Comparison of ENCODE assay signal across 15 mouse cellular contexts in the genomic region with DNA sequence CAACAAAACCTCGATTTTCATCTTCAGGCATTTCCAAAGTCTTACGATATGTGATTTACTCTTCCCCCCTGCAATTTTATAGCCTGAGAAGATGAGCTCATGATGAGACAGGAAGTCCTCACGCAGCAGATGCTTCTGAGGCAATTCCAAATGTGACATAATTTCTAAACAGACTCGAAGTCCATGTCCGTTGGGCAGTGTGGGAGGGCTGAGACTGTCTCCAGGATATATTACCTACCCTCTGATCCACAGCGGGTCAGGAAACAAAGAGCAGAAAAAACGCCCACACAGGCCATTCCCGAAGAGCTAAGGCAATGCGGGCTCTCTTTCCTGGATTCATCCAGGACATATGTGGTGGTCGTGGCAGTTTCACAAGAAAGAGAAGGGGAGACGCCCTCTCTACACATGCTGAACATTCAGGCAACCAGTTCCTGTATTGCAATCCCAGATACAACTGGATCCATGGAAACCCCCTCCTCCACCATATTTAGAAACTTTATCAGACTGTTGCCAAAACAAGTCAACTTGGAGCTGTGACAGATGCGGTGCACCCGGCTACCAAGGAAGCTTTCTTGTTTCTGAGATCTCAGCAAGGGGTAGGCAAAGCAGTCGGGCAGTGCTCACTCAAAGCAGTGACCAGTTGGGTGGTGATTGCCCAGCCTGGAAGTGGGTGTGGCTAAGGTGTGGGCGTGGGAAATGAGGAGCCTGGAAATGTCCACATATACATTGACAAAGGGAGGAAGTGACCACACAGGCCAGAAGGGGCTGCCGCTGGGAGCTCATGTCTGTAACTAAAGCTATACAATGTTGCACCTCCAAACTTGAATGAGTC. TPM values are rescaled to one million over a fixed set of nuclear protein-coding genes. Genes with fewer than 3 reads are reported as not detected.
DNase-seq lines count a peak whose midpoint lies in the region; ATAC-seq lines count a peak whose summit lies in the region.
"Had no signal": no experiment of that assay in that cellular context is flagged by ENCODE, and none has a peak within 500 bp of the region (broad histone marks: within the 10 kb centered on the region; RNA-seq: fewer than 3 reads in every experiment).

No protein-coding gene starts in this region.

- peaks cover 9 to 18% of the 10 kb centered on the region in 2 experiments for H3K4me1 ChIP-seq in heart, embryonic 14.5 days (ENCODE audit: control insufficient read depth in 2 of 2, insufficient read depth in 2 of 2, low read length in 2 of 2)
- peaks cover 9% of the 10 kb centered on the region; the same call in 1 of the 2 replicates for H3K4me1 ChIP-seq in limb, embryonic 15.5 days
- H3K4me1 ChIP-seq in limb, embryonic 10.5 days = no peaks in the 10 kb centered on the region
- H3K4me1 ChIP-seq in intestine, embryonic 16.5 days (ENCODE audit: control insufficient read depth, insufficient read depth, low read length) = peaks cover 12% of the 10 kb centered on the region
- H3K4me1 ChIP-seq in neural tube, embryonic 14.5 days (ENCODE audit: control insufficient read depth, insufficient read depth, low read length) = peaks cover 4% of the 10 kb centered on the region; the same call in 1 of the 2 replicates
- H3K4me1 ChIP-seq in forebrain, embryonic 15.5 days = no peaks in the 10 kb centered on the region
- H3K4me1 ChIP-seq: neural tube, embryonic 12.5 days had no signal

- peaks cover 25% of the 10 kb centered on the region for H3K27me3 ChIP-seq in heart, embryonic 14.5 days (ENCODE audit: control insufficient read depth, insufficient read depth, low read length)
- H3K27me3 ChIP-seq in limb, embryonic 15.5 days = no peaks in the 10 kb centered on the region
- H3K27me3 ChIP-seq in limb, embryonic 10.5 days (ENCODE audit: low read depth, poor library complexity, severe bottlenecking) = no peaks in the 10 kb centered on the region
- H3K27me3 ChIP-seq in intestine, embryonic 16.5 days (replicated peaks; ENCODE audit: control insufficient read depth, insufficient read depth, low read length) = no peaks in the 10 kb centered on the region; the same call in 1 of the 2 replicates
- H3K27me3 ChIP-seq in neural tube, embryonic 14.5 days (ENCODE audit: control insufficient read depth, insufficient read depth, low read length) = no peaks in the 10 kb centered on the region
- no peaks in the 10 kb centered on the region for H3K27me3 ChIP-seq in forebrain, embryonic 15.5 days
- H3K27me3 ChIP-seq: neural tube, embryonic 12.5 days had no signal

- 53% methylated on average over 16 of the region's 16 CpGs for WGBS in heart, embryonic 14.5 days
- WGBS in limb, embryonic 15.5 days = 63% methylated on average over 16 of the region's 16 CpGs
- 80% methylated on average over 16 of the region's 16 CpGs for WGBS in limb, embryonic 10.5 days
- 54% methylated on average over 16 of the region's 16 CpGs for WGBS in intestine, embryonic 16.5 days
- WGBS in neural tube, embryonic 14.5 days = 72% methylated on average over 16 of the region's 16 CpGs
- 89% methylated on average over 16 of the region's 16 CpGs for WGBS in forebrain, embryonic 15.5 days

- DNase-seq in heart, adult 8-10 months (ENCODE audit: low spot score) = no peak
- DNase-seq in limb, embryonic 10.5 days (ENCODE audit: low spot score) = no peak
- DNase-seq: cerebellum, postnatal 25 days; left cerebral cortex, postnatal 4 days; right cerebral cortex, postnatal 4 days had no signal

- no peak for ATAC-seq in heart, embryonic 14.5 days (ENCODE audit: insufficient number of reproducible peaks, insufficient read depth, low FRiP score, low read depth)
- peak; percentile 65 for ATAC-seq in limb, embryonic 15.5 days (ENCODE audit: insufficient number of reproducible peaks, low FRiP score, low TSS enrichment, low read depth)
- ATAC-seq in intestine, embryonic 16.5 days = peak; percentile 57
- ATAC-seq in neural tube, embryonic 14.5 days (ENCODE audit: low read depth) = no peak
- no peak for ATAC-seq in erythroblast, adult 5-6 weeks (replicated peaks; ENCODE audit: low FRiP score, poor library complexity, severe bottlenecking)
- ATAC-seq in forebrain, embryonic 15.5 days (replicated peaks) = no peak

- H3K9me3 ChIP-seq in heart, embryonic 14.5 days (ENCODE audit: control insufficient read depth, low read length) = no peaks in the 10 kb centered on the region; the same call in 1 of the 2 replicates
- no peaks in the 10 kb centered on the region for H3K9me3 ChIP-seq in limb, embryonic 15.5 days
- H3K9me3 ChIP-seq in limb, embryonic 10.5 days (replicated peaks) = no peaks in the 10 kb centered on the region
- H3K9me3 ChIP-seq in intestine, embryonic 16.5 days (ENCODE audit: control insufficient read depth, low read length) = no peaks in the 10 kb centered on the region
- no peaks in the 10 kb centered on the region for H3K9me3 ChIP-seq in neural tube, embryonic 14.5 days (ENCODE audit: control insufficient read depth, low read length)
- H3K9me3 ChIP-seq in forebrain, embryonic 15.5 days = no peaks in the 10 kb centered on the region
- H3K9me3 ChIP-seq: midbrain, embryonic 10.5 days; neural tube, embryonic 12.5 days had no signal

- H3K4me3 ChIP-seq in heart, embryonic 14.5 days (ENCODE audit: control insufficient read depth in 1 of 2, insufficient read depth in 1 of 2, low read depth in 1 of 2, low read length in 2 of 2) = no peak overlapping the region
- no peak overlapping the region for H3K4me3 ChIP-seq in limb, embryonic 15.5 days
- H3K4me3 ChIP-seq in limb, embryonic 10.5 days = no peak overlapping the region
- no peak overlapping the region for H3K4me3 ChIP-seq in intestine, embryonic 16.5 days (ENCODE audit: low read length)
- H3K4me3 ChIP-seq in neural tube, embryonic 14.5 days (ENCODE audit: low read depth, low read length) = no peak overlapping the region
- H3K4me3 ChIP-seq in forebrain, embryonic 15.5 days = no peak overlapping the region
- H3K4me3 ChIP-seq: erythroblast, embryonic 14.5 days; midbrain, embryonic 10.5 days; neural tube, embryonic 12.5 days had no signal

- H3K4me2 ChIP-seq in heart, embryonic 14.5 days (ENCODE audit: low read length) = no peak overlapping the region
- no peak overlapping the region for H3K4me2 ChIP-seq in limb, embryonic 15.5 days
- no peak overlapping the region for H3K4me2 ChIP-seq in intestine, embryonic 16.5 days (ENCODE audit: low read depth, low read length)
- H3K4me2 ChIP-seq in neural tube, embryonic 14.5 days (ENCODE audit: low read depth, low read length) = no peak overlapping the region
- H3K4me2 ChIP-seq in forebrain, embryonic 15.5 days (replicated peaks) = no peak overlapping the region
- H3K4me2 ChIP-seq: neural tube, embryonic 12.5 days had no signal

- H3K36me3 ChIP-seq in heart, embryonic 14.5 days (ENCODE audit: control insufficient read depth, insufficient read depth, low read length) = no peaks in the 10 kb centered on the region
- no peaks in the 10 kb centered on the region for H3K36me3 ChIP-seq in limb, embryonic 15.5 days
- H3K36me3 ChIP-seq in limb, embryonic 10.5 days = no peaks in the 10 kb centered on the region
- no peaks in the 10 kb centered on the region for H3K36me3 ChIP-seq in intestine, embryonic 16.5 days (ENCODE audit: control insufficient read depth, insufficient read depth, low read length)
- H3K36me3 ChIP-seq in neural tube, embryonic 14.5 days (ENCODE audit: control insufficient read depth, insufficient read depth, low read length) = no peaks in the 10 kb centered on the region
- H3K36me3 ChIP-seq in forebrain, embryonic 15.5 days = no peaks in the 10 kb centered on the region
- H3K36me3 ChIP-seq: midbrain, embryonic 10.5 days; neural tube, embryonic 12.5 days had no signal

- H3K9ac ChIP-seq in heart, embryonic 14.5 days (ENCODE audit: low read length) = no peak overlapping the region
- no peak overlapping the region for H3K9ac ChIP-seq in limb, embryonic 15.5 days
- H3K9ac ChIP-seq in intestine, embryonic 16.5 days (ENCODE audit: low read depth, low read length) = peak overlapping the region; percentile 17; the same call in 1 of the 2 replicates
- H3K9ac ChIP-seq in neural tube, embryonic 14.5 days (replicated peaks; ENCODE audit: low read depth, low read length) = no peak overlapping the region
- H3K9ac ChIP-seq in forebrain, embryonic 15.5 days (replicated peaks) = no peak overlapping the region
- H3K9ac ChIP-seq: neural tube, embryonic 12.5 days had no signal

- peak overlapping the region; percentile 41 to 64 for H3K27ac ChIP-seq in heart, embryonic 14.5 days (replicated peaks in 1 of 2; ENCODE audit: control insufficient read depth in 1 of 2, insufficient read depth in 1 of 2, low read depth in 2 of 2, low read length in 2 of 2)
- H3K27ac ChIP-seq in limb, embryonic 15.5 days = peak overlapping the region; percentile 19
- H3K27ac ChIP-seq in limb, embryonic 10.5 days = no peak overlapping the region
- peak overlapping the region; percentile 79 for H3K27ac ChIP-seq in intestine, embryonic 16.5 days (ENCODE audit: low read length)
- peak overlapping the region; percentile 22; the same call in 1 of the 2 replicates for H3K27ac ChIP-seq in neural tube, embryonic 14.5 days (ENCODE audit: low read depth, low read length)
- H3K27ac ChIP-seq in forebrain, embryonic 15.5 days (replicated peaks) = no peak overlapping the region
- H3K27ac ChIP-seq: midbrain, embryonic 10.5 days; neural tube, embryonic 12.5 days had no signal

RNA-seq across cellular contexts. Expression of gene Bdkrb2, which starts 51.1 kb away (rescaled TPM):
- 0.08 and 0.15 TPM in 2 replicates for polyA plus RNA-seq in heart, embryonic 14.5 days (2014; fragmentation: Nextera tagmentation; extraction: Ambion mirVana)
- under 1 TPM; 0.26 to 0.44 (median 0.33) TPM for total RNA-seq in heart, adult 8-10 months (2022)
- polyA plus RNA-seq in limb, embryonic 15.5 days (2015; fragmentation: Nextera tagmentation; extraction: Ambion mirVana) = 3.8 and 4.6 TPM in 2 replicates
- 0.36 and 0.93 TPM in 2 replicates for polyA plus RNA-seq in limb, embryonic 10.5 days (2016; fragmentation: Nextera tagmentation; extraction: Ambion mirVana)
- polyA plus RNA-seq in intestine, embryonic 16.5 days (2015; fragmentation: Nextera tagmentation; extraction: Ambion mirVana) = 5.3 and 5.8 TPM in 2 replicates
- polyA plus RNA-seq in neural tube, embryonic 14.5 days (2014; fragmentation: Nextera tagmentation; extraction: Ambion mirVana) = 0.43 and 1.1 TPM in 2 replicates
- not detected in 2 replicates for total RNA-seq in erythroblast, adult 5-6 weeks (2015; ENCODE audit: low replicate concordance)
- not detected in 2 replicates for total RNA-seq in erythroblast, adult 5-6 weeks (2017; ENCODE audit: low replicate concordance)
- 0.38 and 0.64 TPM in 2 replicates for polyA plus RNA-seq in forebrain, embryonic 15.5 days (2015; fragmentation: Nextera tagmentation; extraction: Ambion mirVana)
- total RNA-seq: hematopoietic stem cell, adult 5-6 weeks had no signal
- polyA plus RNA-seq: erythroblast, embryonic 14.5 days had no signal

RNA-seq across cellular contexts. Expression of gene D430019H16Rik, which starts 58.2 kb away (rescaled TPM):
- 0.30 and 0.72 TPM in 2 replicates for polyA plus RNA-seq in heart, embryonic 14.5 days (2014; fragmentation: Nextera tagmentation; extraction: Ambion mirVana)
- under 1 TPM; 0.11 to 0.41 (median 0.13) TPM for total RNA-seq in heart, adult 8-10 months (2022)
- polyA plus RNA-seq in limb, embryonic 15.5 days (2015; fragmentation: Nextera tagmentation; extraction: Ambion mirVana) = 1.4 and 2.0 TPM in 2 replicates
- polyA plus RNA-seq in limb, embryonic 10.5 days (2016; fragmentation: Nextera tagmentation; extraction: Ambion mirVana) = 1.3 and 2.0 TPM in 2 replicates
- 0.62 and 0.84 TPM in 2 replicates for polyA plus RNA-seq in intestine, embryonic 16.5 days (2015; fragmentation: Nextera tagmentation; extraction: Ambion mirVana)
- 20.2 and 30.4 TPM in 2 replicates for polyA plus RNA-seq in neural tube, embryonic 14.5 days (2014; fragmentation: Nextera tagmentation; extraction: Ambion mirVana)
- total RNA-seq in erythroblast, adult 5-6 weeks (2015; ENCODE audit: low replicate concordance) = not detected in 2 replicates
- total RNA-seq in erythroblast, adult 5-6 weeks (2017; ENCODE audit: low replicate concordance) = not detected in 2 replicates
- 13.5 and 13.8 TPM in 2 replicates for polyA plus RNA-seq in forebrain, embryonic 15.5 days (2015; fragmentation: Nextera tagmentation; extraction: Ambion mirVana)
- total RNA-seq: hematopoietic stem cell, adult 5-6 weeks had no signal
- polyA plus RNA-seq: erythroblast, embryonic 14.5 days had no signal

Comparison
In these comparisons a context has a peak if more than half of its experiments do, and no peak if none do; other contexts are left out.
1. H3K27ac ChIP-seq: peak in heart, embryonic 14.5 days (2 of 2), limb, embryonic 15.5 days (single experiment), intestine, embryonic 16.5 days (single experiment) and neural tube, embryonic 14.5 days (single experiment); none in limb, embryonic 10.5 days (single experiment) and forebrain, embryonic 15.5 days (single experiment).
2. ATAC-seq: peak in limb, embryonic 15.5 days (single experiment) and intestine, embryonic 16.5 days (single experiment); none in heart, embryonic 14.5 days (single experiment), neural tube, embryonic 14.5 days (single experiment), erythroblast, adult 5-6 weeks (single experiment) and forebrain, embryonic 15.5 days (single experiment).